Mouse (Mus musculus) spleen, postnatal 14 days (tissue): ENCODE results near the gene Large1.
"Not testable (repeated sequence)": the region's sequence is repeated elsewhere in the genome, so short reads cannot be mapped to it uniquely, and the experiment has no call there.

ENCODE experiments used
- DNase-seq, 2 experiments: peaks; one replicate each; pipeline ENCODE4 v3.0.0; 2021 to 2022; ENCODE audit warnings: low spot score in 2 of 2

The Large1 gene

GRCm38 (mm10) chr8:73018241-73018640, 335.1 kb downstream of the Large1 start:
- DNase-seq, result no peak

DNA sequence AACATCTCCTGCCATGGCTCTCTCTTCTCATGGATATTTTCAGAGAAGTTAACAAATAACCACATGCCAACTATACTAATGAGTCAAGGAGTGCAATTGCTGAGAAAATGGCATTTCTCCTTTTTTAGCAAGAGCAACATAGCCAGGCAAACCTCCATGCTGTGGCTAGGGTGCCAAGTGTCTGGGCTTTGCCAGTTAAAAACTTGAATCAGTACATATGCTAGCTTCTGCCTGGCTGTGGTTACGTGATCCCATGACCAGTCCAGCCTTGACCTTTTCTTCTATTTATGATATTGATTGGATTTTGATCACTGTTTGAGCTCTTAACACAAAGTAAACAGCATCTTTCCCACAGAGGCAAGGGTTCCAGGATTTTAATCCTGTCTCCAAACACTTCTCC, 335.7 kb downstream of the Large1 start:
- no peak for DNase-seq

- DNase-seq, result no peak
Measured at GRCm38 (mm10) chr8:73016303-73016702, 337.0 kb downstream of the Large1 start.

DNA sequence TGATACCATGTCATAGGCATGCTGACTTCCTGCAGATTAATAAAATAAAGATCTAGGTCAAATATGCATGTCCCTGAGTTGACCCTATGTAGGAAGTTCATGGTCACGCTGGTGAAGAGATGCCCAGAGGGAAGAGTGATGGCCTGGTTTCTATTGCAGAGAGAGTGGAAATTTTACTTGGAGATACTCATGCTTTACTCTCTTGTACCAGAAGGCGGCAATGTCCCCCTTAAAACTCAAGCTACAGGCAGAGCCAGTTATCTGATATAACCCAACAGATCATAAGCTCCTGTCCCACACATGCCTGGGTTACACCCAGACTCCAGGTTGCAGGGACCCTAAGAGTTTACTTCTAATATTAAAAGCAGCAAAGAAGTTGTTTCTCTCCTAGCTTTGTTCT, 345.9 kb downstream of the Large1 start:
- DNase-seq, result no peak

- DNase-seq, result no peak
Measured at GRCm38 (mm10) chr8:73003858-73004257, 349.5 kb downstream of the Large1 start.

DNA sequence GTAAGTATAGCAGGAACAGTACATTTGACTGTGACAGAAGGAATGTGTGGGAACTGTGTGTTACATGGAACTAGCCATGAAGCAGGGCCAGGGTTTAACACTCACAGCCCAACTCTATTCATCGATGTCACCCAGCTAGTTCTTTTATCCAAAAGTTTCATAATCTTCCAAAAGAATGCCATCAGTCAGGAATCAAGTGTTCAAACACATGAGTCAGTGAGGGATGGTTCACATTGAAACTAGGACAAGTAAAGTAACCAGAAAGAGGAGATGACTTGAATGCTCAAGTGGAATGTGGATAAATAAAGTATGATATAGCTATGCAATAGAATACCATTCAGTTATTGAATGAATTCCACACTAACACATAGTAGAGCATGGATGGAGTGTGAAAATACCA, 359.5 kb downstream of the Large1 start:
- DNase-seq, result no peak

GRCm38 (mm10) chr8:72990425-72990824, 362.9 kb downstream of the Large1 start:
- DNase-seq, result no peak

DNA sequence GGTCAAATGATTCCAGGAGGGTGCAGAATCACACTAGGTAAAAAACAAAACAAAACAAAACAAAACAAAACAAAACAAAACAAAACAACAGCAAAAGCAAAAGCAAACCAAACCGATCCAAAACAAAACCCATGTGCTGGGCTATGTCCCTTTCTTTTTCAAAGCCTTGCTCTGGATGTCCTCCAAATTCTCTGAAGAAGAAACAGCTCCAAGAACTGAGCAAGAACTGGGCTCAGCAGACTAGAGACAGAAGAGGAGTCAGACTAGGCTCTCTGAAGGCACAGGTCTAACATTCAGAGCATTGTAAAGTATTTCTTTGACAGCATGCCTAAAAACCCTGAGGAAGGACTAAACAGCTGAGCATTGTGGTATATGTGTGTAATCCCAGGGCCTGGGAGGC, 370.5 kb downstream of the Large1 start:
- no peak for DNase-seq

- no peak for DNase-seq
Measured at GRCm38 (mm10) chr8:72955074-72955473, 398.3 kb downstream of the Large1 start.

- not testable (repeated sequence) for DNase-seq
Measured at GRCm38 (mm10) chr8:72941393-72941792, 411.9 kb downstream of the Large1 start.

- no peak for DNase-seq
Measured at GRCm38 (mm10) chr8:72919182-72919902, 434.0 kb downstream of the Large1 start.

- no peak for DNase-seq
Measured at GRCm38 (mm10) chr8:72905491-72905890, 447.8 kb downstream of the Large1 start.

GRCm38 (mm10) chr8:72901591-72901990, 451.7 kb downstream of the Large1 start:
- no peak for DNase-seq

DNA sequence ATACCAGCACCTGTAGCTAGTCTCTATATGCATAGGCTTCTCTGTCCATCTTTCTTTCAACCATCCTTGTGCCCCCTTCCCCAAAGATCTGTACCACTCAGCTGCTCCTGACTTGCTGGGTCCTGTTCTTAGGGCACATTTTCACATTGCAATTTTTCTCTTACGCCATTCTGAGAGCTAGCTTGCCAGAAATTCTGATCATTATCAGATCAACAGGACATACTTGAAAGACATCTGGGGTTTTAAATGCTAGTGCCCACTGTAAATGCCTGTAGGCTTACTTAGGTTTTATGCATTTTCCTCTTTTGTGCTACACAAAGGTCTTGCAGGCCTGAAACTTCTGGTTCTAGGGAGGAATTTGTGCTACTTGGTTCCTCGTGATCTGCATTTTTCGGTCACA, 454.0 kb downstream of the Large1 start:
- no peak for DNase-seq

GRCm38 (mm10) chr8:72883033-72883432, 470.3 kb downstream of the Large1 start:
- no peak for DNase-seq

DNA sequence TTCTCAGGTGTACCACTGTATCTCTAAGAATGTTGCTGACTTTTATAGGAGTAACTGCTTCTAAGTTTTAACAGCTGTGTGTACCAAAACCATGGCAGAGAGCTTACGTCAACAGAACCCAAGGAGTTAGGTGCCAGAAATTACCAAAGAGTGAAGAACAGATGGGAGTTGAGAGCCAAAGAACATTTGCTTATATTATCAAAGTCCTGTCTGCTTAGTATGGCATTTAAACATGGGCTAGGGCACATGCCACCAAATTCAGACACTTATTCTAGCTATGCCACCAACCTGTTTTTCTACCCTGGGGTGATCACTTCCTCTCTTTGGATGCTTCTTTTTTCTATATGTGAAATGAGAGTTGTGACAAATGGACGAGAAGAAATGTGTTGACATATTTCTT, 479.9 kb downstream of the Large1 start:
- DNase-seq, result no peak

DNA sequence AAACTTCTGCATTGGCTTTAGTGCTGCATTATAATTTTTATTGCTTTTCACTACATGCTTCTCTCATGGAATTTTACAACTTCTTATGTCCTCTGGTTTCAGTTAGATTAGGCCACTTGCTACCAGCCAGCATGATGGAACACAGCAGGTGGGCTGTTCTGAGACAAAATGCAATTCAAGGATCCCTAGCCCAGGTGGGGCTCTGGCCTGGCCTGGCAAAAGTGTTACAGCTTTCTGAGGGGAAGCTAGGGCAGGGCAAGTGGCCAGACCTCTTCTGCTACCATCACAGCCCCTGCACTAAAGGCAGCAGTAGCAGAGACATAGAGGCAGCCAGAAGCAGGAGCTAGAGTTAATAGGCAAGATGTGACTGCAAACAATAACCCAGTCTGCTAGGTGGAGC, 506.5 kb downstream of the Large1 start:
- DNase-seq, result no peak

- no peak for DNase-seq
Measured at GRCm38 (mm10) chr8:72835863-72836262, 517.5 kb downstream of the Large1 start.

- no peak for DNase-seq
Measured at GRCm38 (mm10) chr8:72833112-72833511, 520.2 kb downstream of the Large1 start.

- DNase-seq, result no peak
Measured at GRCm38 (mm10) chr8:72832371-72832770, 521.0 kb downstream of the Large1 start.

DNA sequence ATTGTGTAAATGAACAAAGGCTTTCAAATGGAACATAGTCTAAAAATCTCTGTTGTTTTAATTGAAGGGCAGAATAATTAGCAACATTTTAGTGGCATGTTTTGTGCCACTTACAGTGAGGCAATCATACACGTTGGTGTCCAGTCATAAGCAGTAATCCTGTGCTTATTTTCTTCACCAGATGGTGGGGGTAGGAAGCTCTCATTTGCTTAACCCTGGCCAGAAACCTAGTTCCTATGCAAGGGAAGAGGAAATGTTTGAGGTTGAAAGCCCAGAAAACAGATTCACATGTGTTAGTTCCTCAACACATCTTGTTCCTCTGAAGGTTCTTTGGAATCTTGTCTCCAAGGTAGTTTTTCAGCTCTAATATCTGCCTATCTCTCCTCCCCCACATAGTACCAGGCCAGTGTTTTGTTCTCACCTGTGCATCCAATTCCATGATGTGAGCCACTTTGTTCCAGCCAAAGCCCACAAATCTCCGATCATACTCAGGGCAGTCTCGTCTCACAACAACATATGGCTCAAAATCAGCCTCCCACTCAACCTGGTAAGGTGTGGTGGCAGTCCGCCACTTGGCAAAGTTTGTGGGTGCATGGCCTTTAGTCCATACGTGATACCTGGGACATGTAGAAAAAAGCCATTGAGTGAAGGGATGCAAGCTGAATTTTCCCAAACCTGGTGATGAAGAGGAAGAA, 535.5 kb downstream of the Large1 start:
- no peak for DNase-seq

GRCm38 (mm10) chr8:72816679-72817078, 536.7 kb downstream of the Large1 start:
- no peak for DNase-seq

GRCm38 (mm10) chr8:72815681-72816080, 537.7 kb downstream of the Large1 start:
- no peak for DNase-seq
